Mouse (Mus musculus): Measurements from ENCODE around the gene Porcn.

- TF ChIP-seq MAX (IDR thresholded peaks at IDR 0.05; ENCODE audit: low read depth): no peak
- no peak for TF ChIP-seq MYOG (IDR thresholded peaks at IDR 0.05; ENCODE audit: control insufficient read depth in 1 of 3, insufficient read depth in 1 of 3, insufficient read length in 2 of 3, low read depth in 2 of 3)
- TF ChIP-seq POLR2A (IDR thresholded peaks at IDR 0.05; ENCODE audit: insufficient read length, low read depth): no peak
- no peak for TF ChIP-seq REST (IDR thresholded peaks at IDR 0.05; ENCODE audit: insufficient read depth, insufficient read length)
- TF ChIP-seq USF1 (IDR thresholded peaks at IDR 0.05; ENCODE audit: low read depth): no peak
Observed at GRCm38 (mm10) chrX:8230272-8230671, 23.9 kb upstream of the Porcn start.

Data from myocyte (in vitro differentiated cells).